Mouse (Mus musculus) T-helper 17 cell (primary cell): ENCODE results near the gene Fkbp2.

Experiments
- in situ Hi-C, 2 experiments: fragments of 300-600 bp; cut with MboI, MseI; formaldehyde crosslinking; loops; 1 replicate in 1 of 2; 2 replicates in 1 of 2; pipeline ENCODE4 v1.15.1; 2025; ENCODE audit warnings: high pct_unique_total_duplicates in 2 of 2

Fkbp2 gene

DNA sequence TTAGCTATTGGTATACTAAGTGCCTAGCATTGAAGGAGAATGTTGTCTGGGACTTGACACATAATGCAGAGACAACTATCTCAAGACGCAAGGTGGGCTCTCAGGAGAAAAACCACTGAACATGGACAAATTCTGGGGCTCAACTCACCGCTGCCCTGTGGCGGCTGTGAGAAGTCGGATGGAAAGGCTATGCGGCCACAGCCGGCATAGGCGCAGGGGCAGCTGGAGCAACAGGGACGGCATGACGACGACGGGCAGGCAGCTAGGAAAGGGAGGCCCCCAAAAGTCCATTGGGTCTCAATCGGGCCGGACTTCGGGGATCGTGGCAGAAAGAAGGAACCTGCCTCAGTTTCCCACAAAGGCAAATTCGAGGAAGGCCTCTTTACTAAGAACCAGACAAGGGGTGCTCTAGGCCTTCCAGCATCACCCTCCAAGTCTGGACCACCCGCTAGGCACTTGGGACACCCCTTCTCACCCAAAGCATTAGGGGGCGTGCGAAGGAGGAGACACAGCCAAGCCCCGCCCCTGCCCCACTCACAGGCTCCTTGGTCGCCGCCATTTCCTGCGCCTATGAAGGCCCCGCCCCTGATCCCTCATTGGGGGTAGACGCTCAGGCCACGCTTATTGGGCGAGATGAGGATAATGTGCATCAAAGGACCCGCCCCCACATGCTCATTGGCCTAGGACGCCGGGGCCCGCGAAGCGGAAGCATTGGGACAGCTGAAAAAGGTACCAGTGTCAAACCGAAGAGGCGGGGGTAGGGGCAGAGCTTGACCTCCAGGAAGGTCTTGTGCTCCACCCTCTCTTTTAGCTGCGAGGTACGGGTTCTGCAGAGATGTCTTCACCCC lies 11.9 kb upstream of the Fkbp2 start, which contains the start of gene Dnajc4:
TSS of gene Dnajc4 (minus strand) at position 562 of the 848 bp plus-strand sequence.
- in situ Hi-C loops = loop anchor here in 1 of 2 experiments (25.0 kb wide), 1 partner anchor 1920 kb away; the partner anchor contains the start of gene B3gat3

DNA sequence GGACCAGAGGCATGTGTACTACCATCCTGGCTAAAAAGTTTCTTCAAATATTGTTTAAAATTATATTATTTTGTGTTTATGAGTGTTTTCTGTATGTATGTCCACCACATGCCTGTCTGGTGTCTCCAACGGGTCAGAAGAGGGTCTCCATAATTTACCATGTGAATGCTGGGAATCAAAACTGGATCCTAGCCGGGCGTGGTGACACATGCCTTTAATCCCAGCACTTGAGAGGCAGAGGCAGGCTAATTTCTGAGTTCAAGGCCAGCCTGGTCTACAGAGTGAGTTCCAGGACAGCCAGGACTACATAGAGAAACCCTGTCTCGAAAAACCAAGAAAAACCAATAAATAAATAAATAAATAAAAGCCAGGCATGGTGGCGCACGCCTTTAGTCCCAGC lies 10.9 kb upstream of the Fkbp2 start:
- in situ Hi-C loops = loop anchor here in 1 of 2 experiments (25.0 kb wide), 1 partner anchor 1921 kb away; the partner anchor contains the start of gene B3gat3

DNA sequence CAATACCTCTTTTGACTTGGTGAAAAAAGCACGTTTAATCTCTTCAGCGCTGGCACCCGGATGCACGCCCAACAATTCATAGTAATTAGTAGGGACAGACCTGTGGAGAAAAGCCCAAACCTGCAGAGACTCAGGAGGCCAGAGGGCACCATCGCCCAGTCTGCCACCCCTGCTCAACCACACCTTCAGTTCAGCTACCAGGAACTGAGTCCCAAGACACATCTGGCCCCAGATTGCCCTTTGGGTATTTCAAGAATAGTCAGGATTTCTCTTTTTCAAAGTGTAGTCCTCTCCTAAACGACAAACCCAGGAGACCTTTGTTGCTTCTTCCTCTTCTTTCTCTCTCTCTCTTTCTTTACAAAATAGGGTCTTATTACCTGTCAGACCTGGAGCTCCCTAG lies 10.4 kb upstream of the Fkbp2 start:
- in situ Hi-C loops = loop anchor here in 1 of 2 experiments (25.0 kb wide), 1 partner anchor 1922 kb away; the partner anchor contains the start of gene B3gat3

DNA sequence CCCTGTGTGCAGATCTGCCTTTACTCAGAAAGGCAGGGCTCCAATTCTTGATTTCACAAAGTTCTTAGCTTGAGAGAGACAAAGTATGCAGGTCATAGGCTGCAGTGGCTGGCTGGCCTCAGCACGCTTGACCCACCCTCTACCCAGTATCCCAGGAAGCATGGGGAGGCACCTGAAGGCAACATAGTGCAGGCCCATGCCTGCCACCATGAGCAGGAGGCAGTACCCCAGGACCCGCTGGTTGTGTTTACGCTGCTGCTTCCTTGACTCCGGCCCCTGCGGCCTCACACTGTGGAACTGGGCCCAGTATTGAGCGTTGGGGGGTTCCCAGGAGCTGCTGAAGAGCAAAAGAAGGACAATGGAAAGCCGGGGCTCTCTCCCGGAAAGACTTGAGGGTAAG lies 8.9 kb upstream of the Fkbp2 start:
- in situ Hi-C loops = loop anchor here in 1 of 2 experiments (25.0 kb wide), 1 partner anchor 1923 kb away; the partner anchor contains the start of gene B3gat3

DNA sequence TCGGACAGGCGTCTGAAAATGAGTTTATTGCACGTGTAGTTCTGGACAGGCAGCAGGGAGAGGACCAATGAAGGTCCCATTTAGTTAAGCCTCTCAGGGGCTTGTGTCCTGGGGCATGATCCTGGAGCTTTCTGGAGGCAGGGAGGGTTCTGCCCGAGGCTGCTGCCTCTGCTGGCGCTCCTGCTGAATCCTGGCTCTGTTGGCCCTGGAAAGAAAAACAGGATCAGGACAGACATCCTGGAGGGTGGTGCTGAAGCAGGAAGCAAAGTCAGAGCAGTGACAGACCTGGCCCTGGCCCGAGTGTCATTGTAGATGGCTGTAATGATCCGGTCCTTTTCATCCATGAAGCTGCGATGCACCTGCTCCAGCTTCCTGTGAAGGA lies 7.6 kb upstream of the Fkbp2 start:
- in situ Hi-C loops = loop anchor here in 1 of 2 experiments (25.0 kb wide), 1 partner anchor 1924 kb away; the partner anchor contains the start of gene B3gat3

DNA sequence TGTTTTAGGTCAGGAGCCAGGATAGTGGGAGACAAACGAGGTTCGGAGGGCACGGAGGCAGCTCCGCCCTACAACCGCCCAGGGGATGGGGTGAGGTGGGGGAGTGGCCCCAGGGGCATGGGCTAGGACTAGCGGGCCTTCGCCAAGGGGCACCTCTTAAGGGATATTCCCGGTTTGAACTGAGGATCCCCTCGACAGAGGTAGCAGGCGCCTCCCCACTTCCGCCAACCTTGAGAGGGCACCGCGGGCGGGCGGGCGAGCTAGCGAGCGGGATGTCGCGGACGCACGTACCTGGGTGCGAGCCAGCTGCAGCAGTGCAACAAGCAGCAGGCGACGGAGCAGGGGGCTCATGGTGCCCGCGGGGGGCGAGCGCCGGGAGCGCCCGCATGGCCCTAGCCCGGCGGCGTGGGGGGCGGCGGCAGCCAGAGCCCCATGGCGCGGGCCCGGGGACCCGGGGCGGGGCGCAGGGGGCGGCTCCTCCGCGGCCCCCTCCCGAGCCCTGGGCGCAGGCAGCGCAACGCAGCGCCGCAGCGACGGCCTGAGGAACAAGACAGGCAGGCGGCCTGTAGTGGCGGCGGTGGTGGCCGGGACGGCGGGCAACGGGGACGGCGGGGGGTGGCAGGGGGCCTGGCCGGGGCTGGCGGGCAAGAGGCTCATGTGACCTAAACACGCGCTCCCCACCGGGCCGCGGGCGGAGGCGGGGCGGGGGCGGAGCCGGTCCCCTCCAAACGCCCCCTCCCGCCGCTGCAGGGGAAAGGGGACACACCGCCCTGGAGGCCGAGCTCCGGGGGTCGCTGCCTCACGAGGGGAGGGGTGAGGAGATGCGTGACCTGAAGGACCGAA lies 7.0 kb upstream of the Fkbp2 start, which contains the start of gene Vegfb:
TSS of gene Vegfb (minus strand) at position 591 of the 843 bp plus-strand sequence.
- in situ Hi-C loops = loop anchor here in 1 of 2 experiments (25.0 kb wide), 1 partner anchor 1925 kb away; the partner anchor contains the start of gene B3gat3

DNA sequence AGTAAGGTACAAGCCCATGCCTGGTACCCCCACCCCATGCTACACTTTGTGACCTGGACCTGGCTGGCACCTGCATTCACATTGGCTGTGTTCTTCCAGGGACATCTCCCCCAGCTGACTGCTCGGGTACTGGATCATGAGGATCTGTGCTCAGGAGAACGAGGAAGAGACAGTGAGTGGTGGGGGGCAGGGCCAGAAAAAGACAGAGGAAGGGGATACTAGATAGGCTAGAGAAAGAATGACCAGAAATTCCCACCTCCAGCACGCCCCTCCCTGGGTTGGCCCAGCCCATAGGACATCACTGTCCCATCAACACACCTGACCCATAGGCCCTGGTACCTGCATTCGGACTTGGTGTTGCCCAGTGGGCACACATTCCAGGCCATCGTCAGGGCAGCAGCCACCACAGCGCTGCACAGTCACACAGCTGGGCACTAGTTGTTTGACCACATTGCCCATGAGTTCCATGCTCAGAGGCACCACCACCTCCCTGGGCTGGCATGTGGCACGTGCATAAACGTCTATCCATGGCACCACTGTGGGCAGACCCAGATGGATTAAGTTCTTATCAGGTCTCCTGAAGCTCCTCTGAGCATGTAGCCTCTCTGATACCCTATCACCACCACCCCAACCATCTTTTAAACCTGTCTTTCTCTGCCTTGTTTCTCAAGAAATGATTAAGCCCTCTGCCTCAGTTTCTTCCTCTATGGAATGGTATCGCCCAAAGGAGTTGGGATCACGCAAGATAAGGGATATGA lies 5.8 kb upstream of the Fkbp2 start:
- in situ Hi-C loops = loop anchor here in 1 of 2 experiments (25.0 kb wide), 1 partner anchor 1926 kb away; the partner anchor contains the start of gene B3gat3

DNA sequence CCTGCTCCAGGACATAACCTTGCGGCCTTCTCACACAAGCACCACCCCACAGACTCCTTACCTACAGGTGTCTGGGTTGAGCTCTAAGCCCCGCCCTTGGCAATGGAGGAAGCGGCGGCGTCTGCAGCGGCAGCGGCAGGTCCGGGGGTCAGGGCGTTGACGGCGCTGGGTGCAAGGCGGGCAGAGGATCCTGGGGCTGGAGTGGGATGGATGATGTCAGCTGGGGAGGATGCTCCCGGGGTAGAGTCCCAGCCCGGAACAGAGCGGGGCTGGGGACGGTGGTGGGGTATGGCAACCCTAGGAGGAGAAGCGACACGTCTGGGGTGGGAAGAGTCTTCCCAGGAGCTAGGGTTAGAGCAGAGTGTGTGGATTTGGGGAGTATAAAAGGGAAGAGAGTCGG lies 5.0 kb upstream of the Fkbp2 start:
- in situ Hi-C loops = loop anchor here in 1 of 2 experiments (25.0 kb wide), 1 partner anchor 1927 kb away; the partner anchor contains the start of gene B3gat3

DNA sequence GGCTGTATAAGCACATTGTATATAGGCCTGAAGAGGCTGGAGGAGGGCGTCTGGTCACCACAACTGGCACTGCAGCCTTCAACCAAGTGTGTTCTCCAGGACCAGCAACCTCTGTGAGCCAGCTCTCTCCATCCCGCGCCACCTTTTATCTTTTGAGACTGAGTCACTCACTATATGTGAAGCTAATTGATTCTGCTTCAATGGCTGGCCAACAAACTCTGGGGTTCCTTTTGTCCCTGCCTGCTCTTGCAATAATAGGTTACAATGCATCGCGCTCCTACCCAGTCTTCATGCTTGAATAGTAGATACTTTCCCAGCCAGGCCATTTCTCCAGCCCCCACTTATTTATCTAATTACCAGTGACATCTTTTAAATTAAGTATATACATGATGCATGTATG lies 3.3 kb upstream of the Fkbp2 start:
- in situ Hi-C loops = loop anchor here in 1 of 2 experiments (25.0 kb wide), 1 partner anchor 1929 kb away; the partner anchor contains the start of gene B3gat3

DNA sequence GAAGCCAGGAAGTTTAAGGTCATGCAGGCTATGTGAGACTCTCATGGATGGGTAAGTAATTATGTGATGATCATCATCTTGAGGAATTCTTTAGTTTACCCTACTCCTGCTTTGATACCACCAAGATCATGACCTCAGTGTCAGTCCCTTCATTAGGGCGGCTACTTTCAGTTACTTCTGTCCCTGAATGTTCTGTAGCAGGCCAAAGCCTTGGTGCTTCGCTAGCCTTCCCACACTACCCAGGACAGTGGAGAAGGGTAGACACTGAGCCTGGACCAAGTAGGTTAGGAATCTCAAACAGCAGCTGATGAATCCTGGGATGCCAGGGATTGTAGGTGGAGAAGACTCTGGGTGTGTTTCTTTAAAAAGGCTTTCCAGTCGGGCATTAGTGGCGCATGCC lies 1.2 kb upstream of the Fkbp2 start:
- in situ Hi-C loops = loop anchor here in 1 of 2 experiments (25.0 kb wide), 1 partner anchor 1931 kb away; the partner anchor contains the start of gene B3gat3

DNA sequence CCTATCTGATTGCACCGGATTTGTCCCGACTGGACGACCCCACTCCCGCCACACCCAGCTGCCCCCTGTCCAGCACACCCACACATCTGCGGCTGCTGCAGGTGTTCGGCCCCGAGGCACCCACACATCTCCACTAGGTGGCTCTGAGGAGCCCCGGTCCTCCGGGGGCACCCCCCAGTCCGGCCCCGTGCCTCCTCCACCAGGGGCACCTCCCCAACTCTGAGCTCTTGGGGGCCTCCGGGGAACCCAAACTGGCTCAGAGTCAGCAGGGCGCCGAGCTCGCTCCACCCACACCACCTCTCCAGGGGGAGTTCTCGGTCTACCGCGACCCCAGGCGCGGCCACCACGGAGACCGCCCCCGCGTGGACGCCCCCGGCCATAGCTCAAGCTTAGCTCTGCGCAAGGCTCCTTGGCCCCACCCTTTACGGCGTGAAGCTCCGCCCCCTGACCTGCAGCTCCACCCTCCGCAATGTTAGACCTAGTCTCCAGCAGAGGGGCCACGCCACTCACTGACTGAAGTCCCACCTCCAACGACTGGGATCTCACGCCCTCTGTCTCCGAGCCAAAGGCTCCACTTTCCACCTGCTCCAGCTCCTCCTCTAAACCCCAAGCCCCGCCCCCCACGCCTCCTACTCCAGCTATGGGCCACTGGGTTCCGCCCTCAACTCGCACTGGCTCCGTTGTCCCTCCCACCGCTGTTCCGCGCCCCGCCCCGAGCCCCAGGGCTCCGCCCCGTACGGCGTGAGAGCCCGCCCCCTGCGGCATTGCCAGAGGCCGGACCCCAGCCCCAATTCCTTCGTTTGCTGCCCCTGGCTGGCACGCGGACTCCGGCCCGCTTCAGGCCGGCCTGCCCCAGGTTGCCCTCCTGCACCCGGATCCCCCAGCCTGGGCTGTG lies 568 bp downstream of the Fkbp2 start:
- in situ Hi-C loops = loop anchor here in 1 of 2 experiments (25.0 kb wide), 1 partner anchor 1933 kb away; the partner anchor contains the start of gene B3gat3

DNA sequence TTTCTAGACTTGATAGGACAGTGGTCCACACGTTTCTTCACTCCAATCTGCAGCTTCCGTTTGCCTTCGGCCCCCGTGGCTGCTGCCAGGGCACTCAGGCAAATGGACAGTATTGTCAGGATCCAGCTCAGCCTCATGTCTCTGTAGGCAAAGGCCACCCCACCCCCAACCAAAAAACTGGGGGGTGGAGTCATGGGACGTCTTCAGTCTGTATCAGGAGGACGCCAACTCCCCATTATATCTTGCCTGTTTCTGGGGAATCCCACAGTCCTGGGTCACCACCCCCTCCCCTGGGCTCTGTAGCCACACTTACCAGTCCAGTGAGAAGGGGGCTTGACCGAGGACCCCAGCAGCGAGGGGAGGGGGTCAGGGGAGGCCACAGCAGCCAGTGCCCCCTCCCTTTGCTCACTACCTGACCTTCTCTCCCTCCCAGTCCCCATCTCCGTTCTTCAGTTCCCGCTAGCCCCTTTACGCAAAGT lies 1.3 kb downstream of the Fkbp2 start:
- in situ Hi-C loops = loop anchor here in 1 of 2 experiments (25.0 kb wide), 1 partner anchor 1933 kb away; the partner anchor contains the start of gene B3gat3

DNA sequence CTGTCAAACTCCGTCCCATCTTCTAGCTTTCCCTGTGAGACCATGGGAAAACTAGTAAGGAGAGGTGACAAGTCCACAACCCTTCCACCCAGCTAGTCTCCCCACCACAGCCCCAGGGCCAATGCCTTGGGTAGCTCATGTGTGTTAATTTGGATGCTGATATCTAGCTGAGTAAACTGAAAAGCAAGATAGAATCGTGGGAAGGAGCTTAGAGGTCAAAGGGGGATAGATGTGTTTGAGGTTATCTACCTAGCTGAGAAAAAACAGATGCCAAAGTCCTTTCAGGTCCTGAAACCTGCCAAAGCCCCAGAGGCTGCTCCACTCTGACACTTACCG lies 1.7 kb downstream of the Fkbp2 start:
- in situ Hi-C loops = loop anchor here in 1 of 2 experiments (25.0 kb wide), 1 partner anchor 1934 kb away; the partner anchor contains the start of gene B3gat3

DNA sequence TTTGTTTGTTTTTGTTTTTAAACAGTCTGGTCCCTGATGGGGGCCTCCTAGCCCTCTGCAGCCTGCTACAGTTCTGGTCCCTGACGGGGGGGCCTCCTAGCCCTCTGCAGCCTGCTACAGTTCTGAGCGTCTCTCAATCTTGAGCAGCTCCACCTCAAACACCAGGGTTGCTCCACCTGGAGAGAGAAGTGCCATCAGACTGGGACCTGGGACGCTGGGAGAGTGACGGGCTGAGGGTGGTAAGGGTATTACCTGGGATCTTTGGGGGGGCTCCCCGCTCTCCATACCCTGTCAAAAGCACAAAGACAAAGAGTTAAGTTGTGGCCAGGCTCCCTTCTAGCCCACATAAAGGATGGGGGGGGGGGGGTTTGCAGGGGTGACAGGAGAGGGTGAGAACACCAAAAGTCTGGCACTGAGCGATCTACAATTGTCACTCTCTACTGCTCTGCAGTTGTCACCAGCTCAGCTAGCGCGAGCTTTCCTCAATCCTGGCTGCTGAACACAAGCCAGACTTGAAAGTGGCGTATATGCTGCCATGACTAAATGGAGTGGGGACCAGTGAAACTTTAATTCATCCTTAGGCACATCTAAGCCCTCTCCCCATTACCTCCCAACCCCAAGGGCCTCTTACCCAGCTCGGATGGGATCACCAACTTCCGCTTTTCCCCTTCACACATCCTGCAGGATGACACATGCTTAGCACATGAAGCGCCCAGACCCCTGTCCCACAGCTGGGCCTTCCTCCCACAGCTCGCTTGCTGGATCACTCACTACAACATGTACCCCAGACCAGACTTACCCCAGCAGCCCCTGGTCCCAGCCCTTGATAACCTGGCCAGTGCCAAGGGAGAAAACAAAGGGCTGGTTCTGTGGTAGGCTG lies 2.3 kb downstream of the Fkbp2 start:
- in situ Hi-C loops = loop anchor here in 1 of 2 experiments (25.0 kb wide), 1 partner anchor 1934 kb away; the partner anchor contains the start of gene B3gat3

DNA sequence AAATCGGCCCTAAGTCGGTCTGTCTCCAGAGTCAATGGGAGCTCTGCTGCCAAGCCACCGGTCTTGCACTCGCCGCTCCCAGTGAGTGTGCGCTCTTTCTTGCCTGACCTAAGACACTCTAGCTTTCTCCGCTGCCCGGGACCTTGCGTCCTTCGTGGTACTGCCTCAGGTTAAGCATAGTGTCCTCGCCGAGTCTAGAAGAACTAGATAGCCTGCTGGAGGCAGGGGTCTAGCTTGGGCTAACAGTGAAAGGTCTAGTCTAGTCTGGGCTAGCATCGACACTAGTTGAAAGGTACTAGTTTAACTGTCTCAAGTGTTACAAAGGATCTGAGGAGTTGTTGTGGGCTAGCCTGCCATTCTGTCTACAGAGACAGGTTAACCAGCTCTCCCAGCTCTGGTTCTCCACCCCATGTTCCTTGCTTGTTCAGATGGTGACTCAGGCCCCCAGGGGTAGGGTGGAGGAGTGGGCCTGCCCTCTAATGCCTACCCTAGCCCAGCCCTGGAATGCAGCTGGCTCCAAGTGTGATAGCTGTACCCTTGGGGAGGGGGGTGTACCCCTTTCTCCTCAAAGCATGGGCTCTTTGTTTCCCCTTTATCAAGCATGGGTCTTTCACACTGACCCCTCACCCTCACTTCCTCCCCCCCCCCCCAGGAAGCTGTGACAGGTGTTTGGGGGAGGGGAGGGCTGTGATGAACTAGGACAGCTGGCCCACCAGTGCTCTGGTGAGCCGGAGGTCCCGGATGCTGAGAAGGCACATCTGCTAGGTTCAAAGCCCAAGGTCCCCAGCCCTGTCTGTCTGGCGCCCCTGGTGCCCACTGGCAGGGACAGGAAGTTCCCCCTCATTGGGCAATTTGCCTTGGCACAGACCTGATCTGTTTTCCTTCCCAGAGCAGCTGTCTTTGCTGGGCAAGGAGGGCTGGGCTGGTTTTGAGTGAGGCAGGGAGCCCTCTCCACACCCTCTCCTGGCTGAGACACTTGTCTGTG lies 4.5 kb downstream of the Fkbp2 start, which contains the start of gene Plcb3:
TSS of gene Plcb3 (minus strand) at position 934 of the 985 bp plus-strand sequence.
- in situ Hi-C loops = loop anchor here in 1 of 2 experiments (25.0 kb wide), 1 partner anchor 1936 kb away; the partner anchor contains the start of gene B3gat3
